Mouse (Mus musculus) spleen, embryonic (tissue): ENCODE results near the gene Dkkl1.

Source experiments
- CTCF ChIA-PET: fragments of 350-600 bp; sonication (Branson Sonifier 250); formaldehyde crosslinking; loops from one replicate; lab custom pipeline; 2022; lab: Charles Lee

The Dkkl1 gene

GRCm38 (mm10) chr7:45174567-45175280, 37.2 kb downstream of the Dkkl1 start:
- CTCF ChIA-PET: interaction anchor here (0.6 to 0.7 kb wide), 4 partner anchors 14 to 172 kb away, joined by 3 to 13 read pairs (median 5); no protein-coding TSS in a partner anchor

GRCm38 (mm10) chr7:45173772-45174171, 38.2 kb downstream of the Dkkl1 start:
- CTCF ChIA-PET: interaction anchor here (0.6 kb wide), 2 partner anchors 9 to 12 kb away, joined by 3 to 5 read pairs; no protein-coding TSS in a partner anchor

- CTCF ChIA-PET: interaction anchor here (0.6 kb wide), 1 partner anchor 91 kb away, joined by 4 read pairs; no protein-coding TSS in a partner anchor
These were observed 39.0 kb downstream of the Dkkl1 start for GRCm38 (mm10) chr7:45172974-45173373.

- CTCF ChIA-PET: no interaction called here
These were observed 42.5 kb downstream of the Dkkl1 start for GRCm38 (mm10) chr7:45169495-45169894.

- CTCF ChIA-PET: no interaction called here
These were observed 43.3 kb downstream of the Dkkl1 start for GRCm38 (mm10) chr7:45168656-45169055.

GRCm38 (mm10) chr7:45167761-45168445, 44.0 kb downstream of the Dkkl1 start:
- CTCF ChIA-PET: no interaction called here

- CTCF ChIA-PET: no interaction called here
These were observed 45.0 kb downstream of the Dkkl1 start for GRCm38 (mm10) chr7:45166950-45167401.

GRCm38 (mm10) chr7:45165701-45166100, 46.2 kb downstream of the Dkkl1 start:
- CTCF ChIA-PET: interaction anchor here (1.1 kb wide), 1 partner anchor 109 kb away, joined by 3 read pairs; no protein-coding TSS in a partner anchor

GRCm38 (mm10) chr7:45164833-45165232, 47.1 kb downstream of the Dkkl1 start:
- CTCF ChIA-PET: interaction anchor here (0.6 to 1.7 kb wide), 4 partner anchors 9 to 134 kb away, joined by 3 to 5 read pairs (median 4); no protein-coding TSS in a partner anchor

GRCm38 (mm10) chr7:45163735-45164490, 48.0 kb downstream of the Dkkl1 start, which contains the start of gene Slc17a7:
Gene Slc17a7, plus strand, starts transcription at chr7:45163949.
- CTCF ChIA-PET: interaction anchor here (1.7 kb wide), 1 partner anchor 34 kb away, joined by 4 read pairs; no protein-coding TSS in a partner anchor

GRCm38 (mm10) chr7:45162996-45163615, 48.8 kb downstream of the Dkkl1 start:
- CTCF ChIA-PET: interaction anchor here (0.7 to 1.7 kb wide), 2 partner anchors 35 to 63 kb away, joined by 3 to 4 read pairs; no protein-coding TSS in a partner anchor

- CTCF ChIA-PET: interaction anchor here (0.6 to 1.3 kb wide), 4 partner anchors 11 to 64 kb away, joined by 3 to 4 read pairs (median 4); no protein-coding TSS in a partner anchor
These were observed 49.4 kb downstream of the Dkkl1 start for GRCm38 (mm10) chr7:45162551-45162950.

- CTCF ChIA-PET: interaction anchor here (0.6 to 1.3 kb wide), 3 partner anchors 11 to 37 kb away, joined by 3 to 4 read pairs (median 4); no protein-coding TSS in a partner anchor
These were observed 50.1 kb downstream of the Dkkl1 start for GRCm38 (mm10) chr7:45161612-45162473.

- CTCF ChIA-PET: interaction anchor here (0.6 kb wide), 1 partner anchor 14 kb away, joined by 13 read pairs; no protein-coding TSS in a partner anchor
These were observed 51.1 kb downstream of the Dkkl1 start for GRCm38 (mm10) chr7:45160866-45161265.

- CTCF ChIA-PET: no interaction called here
These were observed 51.6 kb downstream of the Dkkl1 start for GRCm38 (mm10) chr7:45160316-45160800.

GRCm38 (mm10) chr7:45158991-45159390, 53.0 kb downstream of the Dkkl1 start:
- CTCF ChIA-PET: no interaction called here
